7 mouse cellular contexts compared by ENCODE assay signal in the genomic region with DNA sequence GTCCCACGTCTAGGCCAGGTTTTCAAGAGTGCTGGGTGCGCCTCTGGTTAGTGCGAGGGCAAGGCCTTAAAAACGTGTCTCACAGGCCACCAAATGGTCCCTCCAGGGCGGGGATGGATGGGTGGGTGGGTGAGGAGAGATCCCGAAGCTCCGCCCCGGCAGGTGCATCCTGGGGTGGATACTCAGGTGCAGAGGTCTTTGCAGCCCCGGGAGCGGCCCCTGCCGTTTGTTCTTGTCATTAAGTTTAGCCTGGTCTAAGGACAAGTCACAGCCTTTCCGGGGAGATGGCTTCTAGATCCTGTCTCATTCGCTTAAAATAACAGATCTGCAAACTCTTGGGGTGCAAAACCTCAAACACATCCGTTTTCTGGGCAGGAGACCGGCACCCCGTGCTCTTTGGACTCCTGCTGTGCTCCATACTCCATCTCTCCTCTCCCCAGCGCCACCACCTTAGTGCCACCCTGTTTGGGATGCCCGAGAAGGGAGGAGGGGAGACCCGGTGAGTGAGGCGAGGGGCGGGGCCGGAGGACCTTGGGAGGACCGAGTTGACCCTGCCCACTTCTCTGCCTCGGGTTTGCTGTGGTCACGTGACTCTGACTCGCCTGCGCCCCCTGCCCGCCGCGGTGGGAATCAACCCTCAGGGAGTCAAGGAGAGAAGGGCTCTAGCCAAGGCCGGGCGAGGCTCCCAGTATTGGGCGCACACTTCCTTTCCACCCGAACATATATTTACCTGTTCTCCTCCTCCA. TPM values are rescaled to one million over a fixed set of nuclear protein-coding genes. Genes with fewer than 3 reads are reported as not detected.
DNase-seq lines count a peak whose midpoint lies in the region; ATAC-seq and TF ChIP-seq lines count a peak whose summit lies in the region.

No protein-coding gene starts in this region.

- DNase-seq in R1 (ENCODE audit: low read depth, low spot score) = peak; percentile 94
- peak; percentile 20 for DNase-seq in fibroblast of lung, adult 2 months (ENCODE audit: low read depth)
- DNase-seq in heart, postnatal 36 days = peak; percentile 68 to 77
- DNase-seq in layer of hippocampus, postnatal 10 days (ENCODE audit: low spot score in 2 of 2) = peak; percentile 75 to 77
- DNase-seq in mesoderm, embryonic 11.5 days (ENCODE audit: low read depth, low spot score) = peak; percentile 90
- peak; percentile 92 for DNase-seq in stomach, postnatal 0 days (ENCODE audit: low spot score)

- peaks cover 17% of the 10 kb centered on the region for H3K27me3 ChIP-seq in stomach, postnatal 0 days (ENCODE audit: control insufficient read depth, insufficient read depth, low read length)

- peak overlapping the region; percentile 18; the same call in 1 of the 2 replicates for H3K4me3 ChIP-seq in bone marrow macrophage, adult 2 months (ENCODE audit: insufficient read depth, low read length)
- H3K4me3 ChIP-seq in stomach, postnatal 0 days (ENCODE audit: low read depth, low read length) = no peak overlapping the region

- TF ChIP-seq POLR2A in bone marrow macrophage, adult 2 months (IDR thresholded peaks at IDR 0.05; ENCODE audit: borderline replicate concordance, low read depth, low read length) = no peak

- WGBS in stomach, postnatal 0 days = 2% methylated on average over 34 of the region's 34 CpGs

- no peak for TF ChIP-seq EP300 in stomach, postnatal 0 days (optimal IDR thresholded peaks at IDR 0.05)

- H3K4me1 ChIP-seq in bone marrow macrophage, adult 2 months (ENCODE audit: control insufficient read depth, insufficient read depth, low read length) = peaks cover 8% of the 10 kb centered on the region; the same call in 1 of the 2 replicates
- H3K4me1 ChIP-seq in stomach, postnatal 0 days (replicated peaks; ENCODE audit: control insufficient read depth, insufficient read depth) = 0 out of 2 replicates have a peak, but pooled peaks cover 2% of the 10 kb centered on the region

- no peak overlapping the region for H3K9ac ChIP-seq in stomach, postnatal 0 days (ENCODE audit: low read length)

- H3K9me3 ChIP-seq in stomach, postnatal 0 days (ENCODE audit: control insufficient read depth, low read length) = no peaks in the 10 kb centered on the region

- ATAC-seq in stomach, postnatal 0 days (ENCODE audit: low FRiP score, low TSS enrichment) = peak; percentile 64

- TF ChIP-seq CTCF in bone marrow macrophage, adult 2 months (IDR thresholded peaks at IDR 0.05; ENCODE audit: low read depth, low read length) = peak; percentile 63
- TF ChIP-seq CTCF in stomach, postnatal 0 days (IDR thresholded peaks at IDR 0.05; ENCODE audit: low read depth) = peak; percentile 84

- 0 out of 2 replicates have a peak overlapping the region, but pooled peaks have one; percentile 3 for H3K4me2 ChIP-seq in stomach, postnatal 0 days (replicated peaks; ENCODE audit: low read depth)

- intact Hi-C loops in heart, postnatal 36 days (cut with DNase I) = loop anchor here (10.0 kb wide), 2 partner anchors 415 to 705 kb away; no protein-coding TSS in a partner anchor

- no peaks in the 10 kb centered on the region for H3K36me3 ChIP-seq in stomach, postnatal 0 days (ENCODE audit: control insufficient read depth, insufficient read depth, low read length)

- H3K27ac ChIP-seq in bone marrow macrophage, adult 2 months (ENCODE audit: insufficient read depth, low read depth, low read length) = no peak overlapping the region
- H3K27ac ChIP-seq in stomach, postnatal 0 days (replicated peaks) = no peak overlapping the region

RNA-seq across cellular contexts. Expression of a gene that starts 9.2 kb away (rescaled TPM):
- polyA plus RNA-seq in bone marrow macrophage, adult 2 months (2012; ENCODE audit: insufficient read depth, insufficient read length, missing spikeins) = not detected in 2 replicates
- total RNA-seq in heart, postnatal 36 days (2021) = not detected
- under 1 TPM; 0.55 to 0.67 TPM for total RNA-seq in layer of hippocampus, postnatal 10 days (2021)
- polyA plus RNA-seq in stomach, postnatal 0 days (2015; fragmentation: Nextera tagmentation; extraction: Ambion mirVana) = not detected in 2 replicates

Comparison
In these comparisons a context has a peak if more than half of its experiments do, and no peak if none do; other contexts are left out.
1. DNase-seq: peak in every context shown above with its lines; median percentile 94 in R1; 92 in stomach, postnatal 0 days; 90 in mesoderm, embryonic 11.5 days; 76 in layer of hippocampus, postnatal 10 days; 72 in heart, postnatal 36 days; 20 in fibroblast of lung, adult 2 months.